Mouse (Mus musculus) C2C12 (cell line): ENCODE results near the gene Vmn2r7.

Experiments used
- CTCF ChIP-seq: IDR thresholded peaks from one replicate; pipeline ENCODE4 v1.5.1; 2011; ENCODE audit not compliant: control insufficient read depth, insufficient read depth, insufficient read length
- MAX ChIP-seq: IDR thresholded peaks from one replicate; pipeline ENCODE4 v1.6.1; 2011; ENCODE audit warnings: mild to moderate bottlenecking, control low read depth
- MYOD1 ChIP-seq: IDR thresholded peaks from one replicate; pipeline ENCODE4 v1.6.1; 2011; ENCODE audit warnings: low read depth; ENCODE audit not compliant: control insufficient read depth, insufficient read length
- MYOG ChIP-seq: IDR thresholded peaks from one replicate; pipeline ENCODE4 v1.6.1; 2011; ENCODE audit not compliant: control insufficient read depth, insufficient read length; ENCODE audit errors: extremely low read depth

- no peak for TF ChIP-seq CTCF
- TF ChIP-seq MAX = no peak
- TF ChIP-seq MYOD1 = no peak
- no peak for TF ChIP-seq MYOG
These were observed 72.4 kb downstream of the Vmn2r7 start for GRCm38 (mm10) chr3:64772132-64772531.
